Mouse (Mus musculus): ENCODE measurements around the gene Idi1.
"Not testable (repeated sequence)": the region's sequence is repeated elsewhere in the genome, so short reads cannot be mapped to it uniquely, and the experiment has no call there.

Idi1 gene

DNA sequence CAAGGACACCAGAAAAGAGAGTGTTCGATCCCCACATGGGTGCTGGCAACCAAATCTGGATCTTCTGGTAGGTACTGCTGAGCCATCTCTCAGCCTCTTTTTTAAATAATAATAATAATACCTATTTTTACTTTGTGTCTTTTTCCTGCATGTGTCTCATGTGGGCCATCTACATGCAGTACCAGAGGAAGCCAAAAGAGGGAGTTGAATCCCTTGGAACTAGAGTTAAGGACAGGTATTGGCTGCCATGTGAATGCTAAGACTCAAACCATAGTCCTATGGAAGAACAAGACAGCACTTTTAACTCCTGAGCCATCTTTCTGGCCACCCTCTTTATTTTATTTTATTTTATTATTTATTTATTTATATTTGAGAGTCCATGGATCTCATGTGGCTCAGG lies 3.3 kb downstream of the Idi1 start:
- DNase-seq (ENCODE audit: low read depth) = peak; percentile 76

DNA sequence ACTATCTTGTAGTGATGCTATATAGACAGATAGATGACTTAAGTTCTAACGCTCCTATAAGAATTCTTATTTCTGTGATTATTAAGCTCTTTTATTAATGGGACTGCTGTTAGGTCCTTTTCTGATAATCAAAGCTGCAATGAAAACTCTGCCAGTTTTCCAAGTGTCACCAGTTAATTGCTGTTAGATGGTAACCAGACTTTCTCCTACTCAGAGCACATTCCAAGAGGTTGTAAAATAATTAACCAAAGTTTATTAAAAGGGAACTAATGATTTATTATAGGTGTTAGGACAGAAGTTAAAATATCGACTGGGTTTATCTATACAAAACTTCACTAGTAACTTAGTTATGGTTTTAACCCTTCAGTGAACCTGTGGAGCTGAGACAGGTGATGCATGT lies 20.7 kb downstream of the Idi1 start:
- not testable (repeated sequence) for DNase-seq (ENCODE audit: low read depth)

DNA sequence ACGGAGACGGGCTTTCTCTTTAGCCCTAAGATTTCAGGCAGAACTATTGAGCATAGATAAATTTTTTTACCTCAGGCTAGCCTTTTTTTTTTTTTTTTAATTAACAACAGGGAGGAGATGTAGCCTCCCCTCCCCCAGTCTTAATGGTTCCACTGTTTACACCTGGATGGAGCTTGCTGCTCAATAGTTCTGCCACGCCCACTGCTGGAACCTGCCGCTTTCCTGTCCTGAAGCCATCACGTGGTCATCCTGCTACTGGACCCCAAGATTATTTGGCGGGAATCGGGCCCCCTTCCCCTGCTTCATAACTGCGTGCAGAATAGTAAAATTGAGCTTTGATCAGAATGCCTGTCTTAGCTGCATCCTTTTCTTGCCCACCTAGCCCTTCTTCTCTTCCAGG lies 28.6 kb downstream of the Idi1 start:
- DNase-seq (ENCODE audit: low read depth) = not testable (repeated sequence)

DNA sequence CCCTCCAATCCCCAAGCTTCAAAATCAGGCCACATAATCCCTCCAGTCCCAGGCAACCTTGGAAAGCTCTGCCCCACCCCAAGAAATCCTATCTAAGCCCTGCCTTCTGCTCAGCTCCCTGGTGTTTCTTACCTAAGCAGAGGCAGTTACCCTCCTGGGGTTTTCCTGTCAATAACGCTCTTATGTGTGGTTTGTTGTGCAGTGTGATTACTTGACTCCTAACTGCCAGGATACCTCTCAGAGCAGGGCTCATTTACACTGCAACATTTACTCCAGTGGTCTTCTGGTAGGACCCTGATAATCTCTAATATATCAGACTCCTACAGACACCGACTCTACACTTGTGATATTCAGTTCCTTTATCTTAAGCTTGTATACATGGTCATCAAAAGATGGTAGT lies 48.2 kb downstream of the Idi1 start:
- DNase-seq (ENCODE audit: low read depth) = no peak

DNA sequence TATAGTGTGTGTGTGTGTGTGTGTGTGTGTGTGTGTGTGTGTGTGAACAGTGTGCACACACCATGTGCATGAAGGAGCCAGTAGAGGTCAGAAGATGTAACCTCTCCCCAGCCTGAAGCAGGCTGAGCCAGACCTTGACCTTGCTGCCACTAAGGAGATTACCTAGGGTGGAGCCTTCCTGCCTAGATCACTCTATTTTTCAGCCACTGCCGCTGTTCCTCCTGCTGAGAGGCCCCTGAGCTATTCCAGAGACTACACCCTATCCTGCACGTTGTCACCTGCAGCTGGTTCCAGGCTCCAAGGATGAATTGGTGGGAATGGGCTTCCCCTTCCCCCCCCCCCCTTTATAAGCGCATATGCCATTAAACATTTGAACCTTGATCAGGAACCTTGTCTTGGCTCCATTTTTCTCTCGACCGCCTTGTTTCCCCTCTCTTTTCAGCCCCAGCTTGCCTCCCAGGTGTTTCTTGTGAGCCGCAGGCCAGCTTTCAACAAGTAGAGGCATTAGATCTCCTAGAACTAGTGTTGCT lies 52.4 kb downstream of the Idi1 start:
- DNase-seq (ENCODE audit: low read depth) = not testable (repeated sequence)

DNA sequence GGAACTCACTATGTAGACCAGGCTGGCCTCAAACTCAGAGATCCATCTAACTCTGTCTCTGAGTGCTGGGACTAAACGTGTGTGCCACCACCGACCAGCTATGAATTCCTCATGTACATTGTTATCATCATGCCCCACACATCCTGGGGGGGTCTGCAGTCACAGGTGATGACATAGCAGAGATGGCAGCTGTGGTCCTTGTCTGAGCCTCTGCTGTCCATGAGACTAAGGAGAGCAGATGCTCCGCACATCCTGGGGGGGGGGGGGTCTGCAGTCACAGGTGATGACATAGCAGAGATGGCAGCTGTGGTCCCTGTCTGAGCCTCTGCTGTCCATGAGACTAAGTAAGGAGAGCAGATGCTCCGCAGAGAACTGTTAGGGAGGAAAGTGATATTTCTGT lies 55.8 kb downstream of the Idi1 start:
- DNase-seq (ENCODE audit: low read depth) = not testable (repeated sequence)

DNA sequence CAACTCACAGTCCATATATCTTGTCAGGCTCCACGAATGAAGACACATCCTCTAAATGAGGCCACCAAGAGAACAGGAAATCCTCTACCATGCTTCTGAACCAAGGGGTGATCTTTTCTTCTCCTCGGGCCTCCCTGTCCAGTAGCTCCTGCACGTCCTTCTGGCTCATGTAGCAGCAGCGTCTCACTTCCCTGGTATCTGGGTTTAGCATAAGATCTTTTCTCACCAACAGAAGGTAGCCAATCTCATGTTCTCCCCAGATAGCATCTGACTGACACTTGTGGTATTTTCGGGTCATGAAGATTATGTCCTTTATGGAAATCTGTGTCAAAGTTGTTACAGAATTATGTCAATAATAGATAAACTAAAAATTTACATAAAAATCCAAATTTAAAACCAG lies 56.4 kb downstream of the Idi1 start:
- not testable (repeated sequence) for DNase-seq (ENCODE audit: low read depth)
